Mouse (Mus musculus): ENCODE measurements around the gene Gm6268. TPM values are rescaled to one million over a fixed set of nuclear protein-coding genes. Genes with fewer than 3 reads are reported as not detected.

Gm6268 gene
- total RNA-seq (2012; rRNA removed) (not detected in 2 replicates), total RNA-seq (2014; rRNA removed) (not detected in 2 replicates), polyA plus RNA-seq (2012; ENCODE audit: insufficient read length, low read depth) (not detected in 2 replicates)

DNA sequence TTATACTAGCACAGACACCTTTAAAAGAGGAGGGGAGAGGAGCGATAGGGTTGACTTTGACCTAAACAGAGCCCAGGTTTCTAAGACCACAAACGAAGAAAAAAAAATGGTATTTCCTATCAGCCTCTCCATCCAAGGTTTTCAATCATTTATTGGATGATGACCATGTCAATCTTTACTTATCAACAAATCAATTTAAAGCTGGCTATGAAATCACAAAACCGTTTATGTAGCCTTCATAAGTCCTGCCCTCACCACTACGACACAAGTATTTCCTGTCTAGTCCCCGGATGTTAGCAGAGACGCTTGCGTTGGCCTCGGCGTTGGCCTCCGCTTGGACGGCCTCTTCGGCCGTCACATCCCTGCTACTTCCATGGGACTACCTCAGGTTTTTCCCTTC is at the start of gene Gm6268:
Gene Gm6268 (plus strand): TSS at position 301 of the 400 bp plus-strand sequence.
- Histone ChIP-seq H3K4me2 (ENCODE audit: insufficient read depth, low read depth, poor library complexity, severe bottlenecking) (no peak within 1 kb of the TSS), H3K9me3 (replicated peaks; ENCODE audit: low read length) (no peaks in the 10 kb centered on the region), H3K9ac (ENCODE audit: insufficient read depth, low read depth) (no peak within 1 kb of the TSS), H3K4me3 (replicated peaks in 1 of 3; ENCODE audit: low read depth in 2 of 3, low read length in 2 of 3, poor library complexity in 1 of 3) (no peak within 1 kb of the TSS), H3K36me3 (replicated peaks in 1 of 2; ENCODE audit: control insufficient read depth in 1 of 2, insufficient read depth in 1 of 2, low read length in 1 of 2) (no peaks in the 10 kb centered on the region), H3K27ac (ENCODE audit: insufficient read depth, low read depth) (no peak within 1 kb of the TSS), H3K4me1 (ENCODE audit: control insufficient read depth in 1 of 2, insufficient read depth in 2 of 2) (no peaks in the 10 kb centered on the region), H3K27me3 (replicated peaks) (no peaks in the 10 kb centered on the region), H3K79me2 (replicated peaks; ENCODE audit: control insufficient read depth, extremely low read depth, insufficient read depth, poor library complexity, severe bottlenecking) (no peaks in the 10 kb centered on the region)
- dilution Hi-C loops (cut with MboI; ENCODE audit: extremely low pct_ligation_motif_present, extremely low pct_unique_long_range_greater_than_20kb, low sequenced_read_pairs), result no loop called here
- no peak for DNase-seq (ENCODE audit: extremely low read depth)
- in situ Hi-C loops (cut with MboI; ENCODE audit: low pct_ligation_motif_present, low pct_unique_long_range_greater_than_20kb, low sequenced_read_pairs), result no loop called here
- TF ChIP-seq MYC (IDR thresholded peaks at IDR 0.05; ENCODE audit: low read depth, low read length) (no peak), MAX (IDR thresholded peaks at IDR 0.05; ENCODE audit: low read length) (no peak), MEF2A (IDR thresholded peaks at IDR 0.05; ENCODE audit: borderline replicate concordance, low read depth, low read length) (no peak), GABPA (IDR thresholded peaks at IDR 0.05; ENCODE audit: insufficient replicate concordance, low read depth, low read length) (no peak), POLR2AphosphoS2 (IDR thresholded peaks at IDR 0.05; ENCODE audit: low read depth, low read length) (no peak), CHD2 (IDR thresholded peaks at IDR 0.05; ENCODE audit: low read length) (no peak), NRF1 (IDR thresholded peaks at IDR 0.05; ENCODE audit: low read depth, low read length) (no peak), TBP (conservative IDR thresholded peaks at IDR 0.05; ENCODE audit: low read depth, low read length) (no peak)

- H3K79me2 ChIP-seq (replicated peaks; ENCODE audit: control insufficient read depth, extremely low read depth, insufficient read depth, poor library complexity, severe bottlenecking), result no peaks in the 10 kb centered on the region
- in situ Hi-C loops (cut with MboI; ENCODE audit: low pct_ligation_motif_present, low pct_unique_long_range_greater_than_20kb, low sequenced_read_pairs), result no loop called here
- H3K36me3 ChIP-seq (replicated peaks in 1 of 2; ENCODE audit: control insufficient read depth in 1 of 2, insufficient read depth in 1 of 2, low read length in 1 of 2), result no peaks in the 10 kb centered on the region
- TF ChIP-seq ELF1 (IDR thresholded peaks at IDR 0.05; ENCODE audit: low read depth, low read length), result no peak
- TF ChIP-seq CTCF (conservative IDR thresholded peaks at IDR 0.05 in 1 of 2, IDR thresholded peaks at IDR 0.05 in 1 of 2; ENCODE audit: low read depth in 2 of 2, low read length in 2 of 2), result peak in 1 of 2 experiments; percentile 54; a peak in 3 of 4 replicates
- no peak for TF ChIP-seq GABPA (IDR thresholded peaks at IDR 0.05; ENCODE audit: insufficient replicate concordance, low read depth, low read length)
- TF ChIP-seq ETS1 (conservative IDR thresholded peaks at IDR 0.05; ENCODE audit: low read depth, low read length), result no peak
- peak; percentile 24 for TF ChIP-seq SMC3 (IDR thresholded peaks at IDR 0.05; ENCODE audit: low read depth, low read length)
- peak; percentile 29 for DNase-seq (ENCODE audit: extremely low read depth)
- no peak overlapping the region for H3K27ac ChIP-seq (ENCODE audit: insufficient read depth, low read depth)
- H3K4me3 ChIP-seq (replicated peaks in 1 of 3; ENCODE audit: low read depth in 2 of 3, low read length in 2 of 3, poor library complexity in 1 of 3), result no peak overlapping the region
- no peak overlapping the region for H3K4me2 ChIP-seq (ENCODE audit: insufficient read depth, low read depth, poor library complexity, severe bottlenecking)
- H3K27me3 ChIP-seq (replicated peaks), result no peaks in the 10 kb centered on the region
- H3K9me3 ChIP-seq (replicated peaks; ENCODE audit: low read length), result no peaks in the 10 kb centered on the region
- H3K9ac ChIP-seq (ENCODE audit: insufficient read depth, low read depth), result no peak overlapping the region
- no peaks in the 10 kb centered on the region for H3K4me1 ChIP-seq (ENCODE audit: control insufficient read depth in 1 of 2, insufficient read depth in 2 of 2)
- dilution Hi-C loops (cut with MboI; ENCODE audit: extremely low pct_ligation_motif_present, extremely low pct_unique_long_range_greater_than_20kb, low sequenced_read_pairs), result no loop called here
These were observed 48.6 kb upstream of the Gm6268 start for GRCm38 (mm10) chrX:36352446-36352845.

GRCm38 (mm10) chrX:36385340-36385739 is 15.7 kb upstream of the Gm6268 start:
- no peak for TF ChIP-seq MAFK (IDR thresholded peaks at IDR 0.05; ENCODE audit: insufficient replicate concordance, low read length)
- no peak for TF ChIP-seq CHD1 (IDR thresholded peaks at IDR 0.05; ENCODE audit: low read depth, low read length)
- Histone ChIP-seq H3K4me2 (ENCODE audit: insufficient read depth, low read depth, poor library complexity, severe bottlenecking) (no peak overlapping the region), H3K4me3 (replicated peaks in 1 of 3; ENCODE audit: low read depth in 2 of 3, low read length in 2 of 3, poor library complexity in 1 of 3) (no peak overlapping the region), H3K4me1 (ENCODE audit: control insufficient read depth in 1 of 2, insufficient read depth in 2 of 2) (no peaks in the 10 kb centered on the region), H3K36me3 (replicated peaks in 1 of 2; ENCODE audit: control insufficient read depth in 1 of 2, insufficient read depth in 1 of 2, low read length in 1 of 2) (no peaks in the 10 kb centered on the region), H3K27ac (ENCODE audit: insufficient read depth, low read depth) (no peak overlapping the region), H3K9me3 (replicated peaks; ENCODE audit: low read length) (no peaks in the 10 kb centered on the region), H3K9ac (ENCODE audit: insufficient read depth, low read depth) (no peak overlapping the region), H3K79me2 (replicated peaks; ENCODE audit: control insufficient read depth, extremely low read depth, insufficient read depth, poor library complexity, severe bottlenecking) (no peaks in the 10 kb centered on the region), H3K27me3 (replicated peaks) (no peaks in the 10 kb centered on the region)
- in situ Hi-C loops (cut with MboI; ENCODE audit: low pct_ligation_motif_present, low pct_unique_long_range_greater_than_20kb, low sequenced_read_pairs) (loop anchor here (10.0 kb wide), 1 partner anchor 161 kb away; no protein-coding TSS in a partner anchor), dilution Hi-C loops (cut with MboI; ENCODE audit: extremely low pct_ligation_motif_present, extremely low pct_unique_long_range_greater_than_20kb, low sequenced_read_pairs) (no loop called here)
- DNase-seq (ENCODE audit: extremely low read depth), result no peak

Data from CH12.LX (cell line).